Mouse (Mus musculus) intestine, embryonic 14.5 days (tissue): ENCODE data around the gene Elf1. TPM values are rescaled to one million over a fixed set of nuclear protein-coding genes. Genes with fewer than 3 reads are reported as not detected.
A peak's percentile ranks its signal among the peaks of the same experiment; 100 is the strongest.
"Not testable (repeated sequence)": the region's sequence is repeated elsewhere in the genome, so short reads cannot be mapped to it uniquely, and the experiment has no call there.

Experiments used
- ATAC-seq: fragments of 200-750 bp; cut with Nextera tagmentation; replicated peaks from 2 replicates; pipeline ENCODE4 v1.8.0; 2017; ENCODE audit warnings: low read depth, moderate number of reproducible peaks, moderate TSS enrichment, moderate library complexity; ENCODE audit not compliant: low FRiP score, low TSS enrichment
- DNase-seq: peaks from one replicate; pipeline ENCODE4 v3.0.0-alpha.2; 2018; ENCODE audit warnings: low spot score
- H3K27ac ChIP-seq: fragments of 300-500 bp; sonication (generic); 2 replicates; pipeline ENCODE4 v1.5.1; 2014; ENCODE audit warnings: low read depth, mild to moderate bottlenecking, control low read depth
- H3K27me3 ChIP-seq: fragments of 300-500 bp; sonication (generic); replicated peaks from 2 replicates; pipeline ENCODE4 v1.6.1; 2014; ENCODE audit warnings: low read length, control low read depth; ENCODE audit not compliant: control insufficient read depth, insufficient read depth
- H3K36me3 ChIP-seq: fragments of 300-500 bp; sonication (generic); 2 replicates; pipeline ENCODE4 v1.6.1; 2014; ENCODE audit warnings: low read length, control low read depth; ENCODE audit not compliant: control insufficient read depth, insufficient read depth
- H3K4me1 ChIP-seq: fragments of 300-500 bp; sonication (generic); replicated peaks from 2 replicates; pipeline ENCODE4 v1.6.1; 2014; ENCODE audit warnings: low read length, control low read depth, mixed read lengths; ENCODE audit not compliant: control insufficient read depth, insufficient read depth
- H3K4me2 ChIP-seq: fragments of 300-500 bp; sonication (generic); 2 replicates; pipeline ENCODE4 v1.6.1; 2014; ENCODE audit warnings: low read length
- H3K4me3 ChIP-seq: fragments of 300-500 bp; sonication (generic); 2 replicates; pipeline ENCODE4 v1.5.1; 2014; ENCODE audit warnings: low read depth, low read length, control low read depth, mixed read lengths
- H3K9ac ChIP-seq: fragments of 300-500 bp; sonication (generic); 2 replicates; pipeline ENCODE4 v1.6.1; 2014; ENCODE audit warnings: mild to moderate bottlenecking, low read length
- H3K9me3 ChIP-seq: fragments of 300-500 bp; sonication (generic); 2 replicates; pipeline ENCODE4 v1.6.1; 2016; ENCODE audit warnings: low read length, control low read depth; ENCODE audit not compliant: control insufficient read depth
- whole genome bisulfite sequencing: fragments of 180-500 bp; shearing (Covaris S2); extraction: QIAGEN DNeasy Blood & Tissue Kit; methylation state at CpG from one replicate; pipeline ENCODE4 v1.1.7; 2014; 5-methylcytosine and 5-hydroxymethylcytosine counted together
- polyA plus RNA-seq: library from polyadenylated mRNA; unstranded; fragments of >200 nt; fragmentation: Nextera tagmentation; extraction: Ambion mirVana; gene quantifications from 2 replicates; pipeline ENCODE4 v1.2.1, GENCODE M21; 2014

Gene Elf1
- polyA plus RNA-seq, 1 experiment from 2014 or later = 27.7 TPM

GRCm38 (mm10) chr14:79533350-79533749, 52.4 kb downstream of the Elf1 start:
- H3K4me2 ChIP-seq = no peak overlapping the region
- WGBS = 76% methylated on average over 1 of the region's 1 CpGs
- H3K9me3 ChIP-seq = no peaks in the 10 kb centered on the region
- DNase-seq (no peak), ATAC-seq (no peak)
- H3K36me3 ChIP-seq = peaks cover 9% of the 10 kb centered on the region; the same call in 1 of the 2 replicates
- H3K4me1 ChIP-seq = no peaks in the 10 kb centered on the region
- H3K9ac ChIP-seq = no peak overlapping the region
- H3K4me3 ChIP-seq = no peak overlapping the region
- H3K27me3 ChIP-seq = no peaks in the 10 kb centered on the region
- no peak overlapping the region for H3K27ac ChIP-seq

DNA sequence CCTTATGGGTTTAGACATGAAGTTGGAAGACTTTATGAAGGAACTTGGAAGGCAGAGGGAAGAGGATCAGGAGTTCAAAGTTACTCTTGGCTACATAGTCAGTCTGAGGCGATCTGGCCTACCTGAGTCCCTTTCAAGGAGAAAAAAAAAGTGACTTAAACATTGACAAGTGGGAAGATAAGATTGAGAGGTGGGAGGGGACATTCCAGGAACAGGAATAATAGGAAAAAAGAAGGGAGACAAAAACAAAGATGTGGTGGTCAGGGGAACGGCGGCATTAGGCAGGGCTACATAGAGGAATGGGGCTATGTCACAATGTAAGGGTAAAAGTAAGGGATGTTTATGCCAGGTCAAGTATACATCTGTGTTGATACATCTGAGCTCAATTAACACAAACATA, 53.2 kb downstream of the Elf1 start:
- WGBS = 75% methylated on average over 3 of the region's 3 CpGs
- no peak overlapping the region for H3K27ac ChIP-seq

GRCm38 (mm10) chr14:79534656-79535055, 53.7 kb downstream of the Elf1 start:
- H3K27me3 ChIP-seq, ATAC-seq, H3K4me1 ChIP-seq, H3K36me3 ChIP-seq, DNase-seq, H3K27ac ChIP-seq, H3K4me3 ChIP-seq, H3K9me3 ChIP-seq, H3K4me2 ChIP-seq, H3K9ac ChIP-seq: not testable (repeated sequence)
- WGBS = 94% methylated on average over 4 of the region's 4 CpGs

More for the DNA sequence above, 53.2 kb downstream of the Elf1 start:
- H3K4me2 ChIP-seq = no peak overlapping the region
- H3K27me3 ChIP-seq = no peaks in the 10 kb centered on the region
- H3K9me3 ChIP-seq = no peaks in the 10 kb centered on the region
- DNase-seq (no peak), ATAC-seq (no peak)
- no peak overlapping the region for H3K9ac ChIP-seq
- no peak overlapping the region for H3K4me3 ChIP-seq
- peaks cover 9% of the 10 kb centered on the region; the same call in 1 of the 2 replicates for H3K36me3 ChIP-seq
- H3K4me1 ChIP-seq = no peaks in the 10 kb centered on the region

GRCm38 (mm10) chr14:79535318-79535717, 54.3 kb downstream of the Elf1 start:
- Histone ChIP-seq H3K27me3 (no peaks in the 10 kb centered on the region), H3K4me1 (no peaks in the 10 kb centered on the region), H3K4me2 (no peak overlapping the region), H3K36me3 (peaks cover 9% of the 10 kb centered on the region; the same call in 1 of the 2 replicates), H3K4me3 (no peak overlapping the region), H3K9me3 (no peaks in the 10 kb centered on the region), H3K9ac (no peak overlapping the region), H3K27ac (peak overlapping the region; percentile 30; the same call in 1 of the 2 replicates)
- ATAC-seq (no peak), DNase-seq (no peak)
- 75% methylated on average over 10 of the region's 10 CpGs for WGBS

DNA sequence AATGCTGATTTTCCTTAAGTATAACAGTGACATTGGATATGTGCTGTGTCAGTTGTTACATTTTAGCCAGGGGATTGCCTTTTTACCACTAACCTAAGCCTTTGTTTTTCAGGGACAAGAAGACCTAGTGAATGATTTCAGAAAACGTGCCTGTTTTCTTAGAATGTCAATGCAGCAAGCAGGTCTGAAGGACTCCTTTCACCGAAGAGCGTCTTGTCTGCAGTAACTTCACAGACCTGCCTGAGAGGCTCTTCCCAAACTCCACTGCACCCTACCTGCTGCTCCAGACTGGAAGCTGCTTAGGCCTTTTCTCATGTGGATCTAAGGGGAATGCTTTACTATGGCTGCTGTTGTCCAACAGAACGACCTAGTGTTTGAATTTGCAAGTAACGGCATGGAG, 55.0 kb downstream of the Elf1 start:
- no peaks in the 10 kb centered on the region for H3K27me3 ChIP-seq
- no peaks in the 10 kb centered on the region for H3K9me3 ChIP-seq
- 75% methylated on average over 5 of the region's 5 CpGs for WGBS
- no peaks in the 10 kb centered on the region for H3K4me1 ChIP-seq
- DNase-seq (no peak), ATAC-seq (no peak)
- 0 out of 2 replicates have a peak overlapping the region, but pooled peaks have one; percentile 30 for H3K27ac ChIP-seq
- H3K4me2 ChIP-seq = no peak overlapping the region
- H3K36me3 ChIP-seq = peaks cover 9% of the 10 kb centered on the region; the same call in 1 of the 2 replicates
- H3K9ac ChIP-seq = no peak overlapping the region
- no peak overlapping the region for H3K4me3 ChIP-seq

GRCm38 (mm10) chr14:79536837-79537236, 55.8 kb downstream of the Elf1 start:
- 80% methylated on average over 3 of the region's 3 CpGs for WGBS
- Histone ChIP-seq H3K27ac (no peak overlapping the region), H3K27me3 (no peaks in the 10 kb centered on the region), H3K4me1 (no peaks in the 10 kb centered on the region), H3K4me2 (no peak overlapping the region), H3K36me3 (peaks cover 9% of the 10 kb centered on the region; the same call in 1 of the 2 replicates), H3K4me3 (no peak overlapping the region), H3K9me3 (no peaks in the 10 kb centered on the region), H3K9ac (no peak overlapping the region)
- DNase-seq (no peak), ATAC-seq (no peak)

DNA sequence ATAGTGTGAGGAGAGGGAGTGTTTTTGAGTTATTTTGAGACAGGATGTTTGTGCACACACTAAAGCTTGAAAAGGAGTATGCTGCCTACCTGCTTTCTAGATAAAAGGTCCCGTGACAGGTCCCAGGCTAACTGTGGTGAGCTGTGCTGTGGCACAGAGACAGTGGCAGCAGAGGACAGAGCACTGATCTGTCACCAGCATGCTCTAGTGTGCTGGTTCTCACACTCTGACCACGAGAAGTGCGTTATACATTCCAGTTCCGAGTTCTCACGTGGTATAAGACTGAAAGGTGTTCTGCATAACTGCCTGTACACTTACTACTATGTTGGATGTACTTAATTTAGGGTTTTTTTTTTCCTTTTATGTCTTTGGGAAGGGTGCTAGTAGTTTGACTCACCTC, 56.5 kb downstream of the Elf1 start:
- Histone ChIP-seq H3K9me3 (no peaks in the 10 kb centered on the region), H3K9ac (no peak overlapping the region), H3K36me3 (peaks cover 9% of the 10 kb centered on the region; the same call in 1 of the 2 replicates), H3K4me1 (no peaks in the 10 kb centered on the region), H3K4me3 (no peak overlapping the region), H3K4me2 (no peak overlapping the region), H3K27me3 (no peaks in the 10 kb centered on the region), H3K27ac (no peak overlapping the region)
- 88% methylated on average over 5 of the region's 5 CpGs for WGBS
- DNase-seq (no peak), ATAC-seq (no peak)

GRCm38 (mm10) chr14:79537921-79538320, 56.9 kb downstream of the Elf1 start:
- H3K27me3 ChIP-seq = no peaks in the 10 kb centered on the region
- peaks cover 9% of the 10 kb centered on the region; the same call in 1 of the 2 replicates for H3K36me3 ChIP-seq
- H3K27ac ChIP-seq = no peak overlapping the region
- DNase-seq (no peak), ATAC-seq (no peak)
- H3K4me2 ChIP-seq = no peak overlapping the region
- H3K9ac ChIP-seq = no peak overlapping the region
- no peak overlapping the region for H3K4me3 ChIP-seq
- H3K4me1 ChIP-seq = no peaks in the 10 kb centered on the region
- no peaks in the 10 kb centered on the region for H3K9me3 ChIP-seq

DNA sequence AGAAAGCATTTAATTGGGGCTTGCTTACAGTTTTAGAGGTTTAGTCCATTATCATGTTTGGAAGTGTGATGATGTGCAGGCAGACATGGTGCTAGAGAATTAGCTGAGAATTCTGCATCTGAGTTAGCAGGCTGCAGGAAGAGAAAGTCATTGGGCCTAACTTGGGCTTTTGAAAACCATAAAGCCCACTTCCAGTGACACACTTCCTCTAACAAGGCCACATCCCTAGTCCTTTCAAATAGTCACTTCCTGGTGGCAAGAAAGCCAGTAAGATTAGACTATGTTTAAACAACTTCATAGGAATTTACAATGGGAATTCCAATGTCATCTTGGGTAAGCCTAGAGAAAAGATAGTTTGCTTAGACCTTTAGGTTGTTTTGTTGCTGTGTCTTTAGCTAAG, 60.6 kb downstream of the Elf1 start:
- ATAC-seq (no peak), DNase-seq (no peak)
- H3K4me2 ChIP-seq = no peak overlapping the region
- H3K27ac ChIP-seq = no peak overlapping the region
- no peak overlapping the region for H3K4me3 ChIP-seq
- no peak overlapping the region for H3K9ac ChIP-seq
- H3K4me1 ChIP-seq = no peaks in the 10 kb centered on the region
- H3K36me3 ChIP-seq = peaks cover 6% of the 10 kb centered on the region; the same call in 1 of the 2 replicates
- no peaks in the 10 kb centered on the region for H3K9me3 ChIP-seq
- no peaks in the 10 kb centered on the region for H3K27me3 ChIP-seq
